Mouse (Mus musculus) MEL (cell line): Measurements from ENCODE around the gene Shb. TPM values are rescaled to one million over a fixed set of nuclear protein-coding genes. Genes with fewer than 3 reads are reported as not detected.

Experiments
- DNase-seq: peaks from one replicate; pipeline ENCODE4 v3.0.0; 2011; ENCODE audit warnings: low read depth, low spot score
- H3K27ac ChIP-seq: 2 replicates; pipeline ENCODE4 v1.5.1; 2012; ENCODE audit warnings: low read depth, mild to moderate bottlenecking, control low read depth, low read length, moderate library complexity; ENCODE audit not compliant: control insufficient read depth
- H3K27me3 ChIP-seq, 2 experiments: fragments of 150-350 bp in 1 of 2; sonication (generic) in 1 of 2; 2 replicates each; pipeline ENCODE4 v1.6.1; 2012; ENCODE audit warnings: low read length in 2 of 2, mild to moderate bottlenecking in 2 of 2, improper control_type of control experiment in 1 of 2, moderate library complexity in 1 of 2; ENCODE audit not compliant: insufficient read depth in 2 of 2, control insufficient read depth in 1 of 2
- H3K36me3 ChIP-seq, 2 experiments: 2 replicates each; pipeline ENCODE4 v1.6.1; 2012 to 2014; ENCODE audit warnings: low read length in 2 of 2, improper control_type of control experiment in 1 of 2, inconsistent platforms in 1 of 2, mild to moderate bottlenecking in 1 of 2; ENCODE audit not compliant: insufficient read depth in 2 of 2, control insufficient read depth in 1 of 2
- H3K4me1 ChIP-seq, 2 experiments: fragments of 150-350 bp in 1 of 2; sonication (generic) in 1 of 2; 2 replicates each; pipeline ENCODE4 v1.6.1; 2012; ENCODE audit warnings: low read length in 2 of 2, improper control_type of control experiment in 1 of 2, mild to moderate bottlenecking in 1 of 2; ENCODE audit not compliant: insufficient read depth in 2 of 2, control insufficient read depth in 1 of 2
- H3K4me3 ChIP-seq, 2 experiments: fragments of 150-350 bp in 1 of 2; sonication (generic) in 1 of 2; 2 replicates each; pipeline ENCODE4 v1.5.1; 2012; ENCODE audit warnings: low read depth in 2 of 2, low read length in 2 of 2, mild to moderate bottlenecking in 2 of 2, moderate library complexity in 2 of 2, control low read depth in 1 of 2, improper control_type of control experiment in 1 of 2; ENCODE audit not compliant: control insufficient read depth in 1 of 2, insufficient read depth in 1 of 2
- H3K79me2 ChIP-seq: 2 replicates; pipeline ENCODE4 v1.6.1; 2012; ENCODE audit warnings: mild to moderate bottlenecking, low read length, moderate library complexity; ENCODE audit not compliant: control insufficient read depth, poor library complexity, insufficient read depth
- H3K9ac ChIP-seq: 2 replicates; pipeline ENCODE4 v1.6.1; 2012; ENCODE audit warnings: low read depth, mild to moderate bottlenecking, control low read depth, low read length, moderate library complexity; ENCODE audit not compliant: control insufficient read depth, poor library complexity, severe bottlenecking
- H3K9me3 ChIP-seq: fragments of 150-350 bp; sonication (generic); replicated peaks from 2 replicates; pipeline ENCODE4 v1.6.1; 2012; ENCODE audit warnings: mild to moderate bottlenecking, low read length, improper control_type of control experiment, moderate library complexity; ENCODE audit not compliant: insufficient read depth
- CHD1 ChIP-seq: IDR thresholded peaks from 2 replicates; pipeline ENCODE4 v1.6.1; 2012; ENCODE audit warnings: low read depth, mild to moderate bottlenecking, inconsistent platforms, low read length, improper control_type of control experiment
- CHD2 ChIP-seq: IDR thresholded peaks from 2 replicates; pipeline ENCODE4 v1.6.1; 2011; ENCODE audit warnings: low read length, improper control_type of control experiment
- CTCF ChIP-seq, 3 experiments: IDR thresholded peaks in 2 of 3; conservative IDR thresholded peaks in 1 of 3; 2 replicates each; pipeline ENCODE4 v1.5.1; 2011 to 2012; ENCODE audit warnings: low read length in 3 of 3, low read depth in 2 of 3, mild to moderate bottlenecking in 2 of 3, improper control_type of control experiment in 1 of 3, inconsistent platforms in 1 of 3, mixed read lengths in 1 of 3, moderate library complexity in 1 of 3; ENCODE audit not compliant: control insufficient read depth in 1 of 3, insufficient read depth in 1 of 3, poor library complexity in 1 of 3, severe bottlenecking in 1 of 3
- ELF1 ChIP-seq: IDR thresholded peaks from 2 replicates; pipeline ENCODE4 v1.6.1; 2014; ENCODE audit warnings: low read depth, mild to moderate bottlenecking, inconsistent platforms, low read length, improper control_type of control experiment, moderate library complexity
- EP300 ChIP-seq, 2 experiments: IDR thresholded peaks; 2 replicates each; pipeline ENCODE4 v1.6.1; 2011; ENCODE audit warnings: improper control_type of control experiment in 2 of 2, low read length in 2 of 2, low read depth in 1 of 2, mild to moderate bottlenecking in 1 of 2
- GABPA ChIP-seq: IDR thresholded peaks from 2 replicates; pipeline ENCODE4 v1.6.1; 2012; ENCODE audit warnings: low read depth, mild to moderate bottlenecking, inconsistent platforms, low read length, improper control_type of control experiment, moderate library complexity
- GATA1 ChIP-seq: IDR thresholded peaks from 2 replicates; pipeline ENCODE4 v1.6.1; 2011; ENCODE audit warnings: low read depth, low read length, improper control_type of control experiment
- JUND ChIP-seq: IDR thresholded peaks from 2 replicates; pipeline ENCODE4 v1.6.1; 2011; ENCODE audit warnings: low read depth, mild to moderate bottlenecking, improper control_type of control experiment, low read length
- KAT2A ChIP-seq: conservative IDR thresholded peaks from 2 replicates; pipeline ENCODE4 v1.6.1; 2012; ENCODE audit warnings: low read depth, low read length, improper control_type of control experiment, inconsistent platforms
- MAFK ChIP-seq: IDR thresholded peaks from 2 replicates; pipeline ENCODE4 v1.6.1; 2011; ENCODE audit warnings: low read depth, mild to moderate bottlenecking, low read length, improper control_type of control experiment, borderline replicate concordance
- MAZ ChIP-seq: IDR thresholded peaks from 2 replicates; pipeline ENCODE4 v1.6.1; 2012; ENCODE audit warnings: low read depth, mild to moderate bottlenecking, inconsistent platforms, low read length, improper control_type of control experiment
- MEF2A ChIP-seq: IDR thresholded peaks from 2 replicates; pipeline ENCODE4 v1.6.1; 2014; ENCODE audit warnings: low read depth, mild to moderate bottlenecking, inconsistent platforms, low read length, improper control_type of control experiment; ENCODE audit not compliant: poor library complexity, insufficient replicate concordance, severe bottlenecking; ENCODE audit errors: extremely low read depth
- MYC ChIP-seq: IDR thresholded peaks from 2 replicates; pipeline ENCODE4 v1.6.1; 2011; ENCODE audit warnings: low read depth, mild to moderate bottlenecking, low read length, improper control_type of control experiment, moderate library complexity
- POLR2AphosphoS2 ChIP-seq: IDR thresholded peaks from 2 replicates; pipeline ENCODE4 v1.6.1; 2011; ENCODE audit warnings: low read length, improper control_type of control experiment
- RCOR1 ChIP-seq: IDR thresholded peaks from 2 replicates; pipeline ENCODE4 v1.6.1; 2012; ENCODE audit warnings: low read depth, mild to moderate bottlenecking, inconsistent platforms, low read length, improper control_type of control experiment
- SMC3 ChIP-seq: IDR thresholded peaks from 2 replicates; pipeline ENCODE4 v1.6.1; 2011; ENCODE audit warnings: low read depth, low read length, improper control_type of control experiment
- TAL1 ChIP-seq: IDR thresholded peaks from 2 replicates; pipeline ENCODE4 v1.6.1; 2012; ENCODE audit warnings: mild to moderate bottlenecking, inconsistent platforms, low read length, moderate library complexity, mixed read lengths
- TBP ChIP-seq: IDR thresholded peaks from 2 replicates; pipeline ENCODE4 v1.8.0; 2011; ENCODE audit warnings: low read depth, low read length, improper control_type of control experiment
- TCF12 ChIP-seq: IDR thresholded peaks from 2 replicates; pipeline ENCODE4 v1.6.1; 2014; ENCODE audit warnings: low read depth, mild to moderate bottlenecking, inconsistent platforms, low read length, improper control_type of control experiment, moderate library complexity
- USF1 ChIP-seq: IDR thresholded peaks from 2 replicates; pipeline ENCODE4 v1.6.1; 2014; ENCODE audit warnings: low read depth, mild to moderate bottlenecking, inconsistent platforms, low read length, improper control_type of control experiment, moderate library complexity
- ZC3H11A ChIP-seq: IDR thresholded peaks from 2 replicates; pipeline ENCODE4 v1.6.1; 2012; ENCODE audit warnings: low read depth, mild to moderate bottlenecking, inconsistent platforms, low read length, improper control_type of control experiment
- ZKSCAN1 ChIP-seq: IDR thresholded peaks from 2 replicates; pipeline ENCODE4 v1.6.1; 2012; ENCODE audit warnings: low read depth, mild to moderate bottlenecking, inconsistent platforms, low read length, improper control_type of control experiment, moderate library complexity
- ZNF384 ChIP-seq: IDR thresholded peaks from 2 replicates; pipeline ENCODE4 v1.6.1; 2012; ENCODE audit warnings: low read depth, mild to moderate bottlenecking, inconsistent platforms, low read length, improper control_type of control experiment
- polyA plus RNA-seq, 2 experiments: library from polyadenylated mRNA; stranded (reverse) in 1 of 2; unstranded in 1 of 2; fragments of >175 nt in 1 of 2; fragments of >200 nt in 1 of 2; gene quantifications; 2 replicates each; pipeline versions ENCODE4 v1.2.1 to v1.2.4; 2012; ENCODE audit warnings: low replicate concordance in 2 of 2, low read depth in 1 of 2; ENCODE audit not compliant: insufficient read length in 2 of 2, insufficient read depth in 1 of 2, missing spikeins in 1 of 2
- total RNA-seq: library from RNA; depleted of rRNA; stranded (reverse); fragments of 300-350 nt; gene quantifications from 2 replicates; pipeline ENCODE4 v1.2.3, GENCODE M21; 2012

Shb gene
- total and polyA plus RNA-seq, 3 experiments, result 5.2 to 13.9 TPM; not detected in 1

DNA sequence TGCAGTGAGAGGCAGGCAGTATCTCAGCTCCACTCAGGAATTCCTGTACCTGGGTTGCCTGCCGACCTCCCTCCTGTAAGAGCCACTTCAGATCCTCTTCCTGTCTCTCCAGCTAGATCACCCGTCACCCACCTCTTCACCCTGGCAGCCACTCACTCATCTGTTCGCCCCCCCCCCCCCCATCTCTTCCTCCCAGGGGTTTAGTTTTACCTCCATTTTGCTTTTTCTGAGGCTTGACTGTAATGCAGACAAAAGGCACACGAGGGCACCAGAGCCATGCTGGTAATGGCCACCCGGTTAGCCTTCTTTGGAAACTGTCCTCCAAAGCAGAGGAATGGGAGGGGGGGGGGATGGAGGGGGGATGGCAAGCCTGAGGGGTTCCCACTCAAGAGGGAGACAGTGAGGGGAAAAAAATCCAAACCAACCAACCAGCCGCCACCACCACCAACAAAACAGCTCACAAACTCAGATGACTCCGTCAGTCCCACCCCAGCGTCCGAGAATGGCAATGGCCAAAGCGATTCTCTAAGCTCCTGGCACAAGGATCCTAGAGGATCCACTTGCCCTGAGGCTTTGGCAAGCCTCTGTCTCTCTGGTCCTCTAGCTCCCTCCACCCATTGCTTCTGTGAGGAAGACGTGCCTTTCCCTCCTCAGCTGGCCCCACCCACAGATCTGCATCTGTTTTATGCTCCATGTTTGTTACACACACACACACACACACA, 113.9 kb downstream of the Shb start (continued):
- TF ChIP-seq CHD1 (no peak), MAZ (peak; percentile 48; the same call in 1 of the 2 replicates), TAL1 (no peak), ZKSCAN1 (no peak), MYC (no peak), TCF12 (no peak), RCOR1 (no peak), KAT2A (no peak), CHD2 (no peak)

DNA sequence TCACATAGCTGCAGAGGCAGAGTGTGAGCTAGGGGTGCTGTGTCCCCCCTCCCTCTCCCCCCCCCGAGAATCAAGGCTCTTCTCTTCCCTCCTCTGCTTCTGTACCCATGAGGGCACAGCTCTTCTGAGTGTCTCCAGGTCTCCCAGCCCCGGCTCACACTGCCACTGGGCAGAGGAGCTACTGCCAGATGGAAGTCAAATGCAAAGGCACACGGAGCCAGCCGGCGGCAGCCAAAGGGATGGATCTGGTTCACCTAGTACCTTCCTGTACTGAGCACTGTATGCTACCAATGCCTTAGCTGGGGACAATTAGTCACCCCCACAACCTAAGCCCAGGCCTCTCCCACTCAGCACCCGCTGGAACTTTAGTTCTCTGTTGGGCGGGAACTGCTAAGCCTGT, 116.0 kb downstream of the Shb start:
- H3K27ac ChIP-seq, result no peak overlapping the region
- H3K27me3 ChIP-seq, result no peaks in the 10 kb centered on the region
- H3K4me1 ChIP-seq, result no peaks in the 10 kb centered on the region
- DNase-seq, result no peak
- no peaks in the 10 kb centered on the region for H3K36me3 ChIP-seq
- no peak overlapping the region for H3K4me3 ChIP-seq
- H3K79me2 ChIP-seq, result no peaks in the 10 kb centered on the region
- no peak overlapping the region for H3K9ac ChIP-seq
- TF ChIP-seq KAT2A (no peak), RCOR1 (no peak), ZC3H11A (no peak), GATA1 (no peak)
- H3K9me3 ChIP-seq, result no peaks in the 10 kb centered on the region

DNA sequence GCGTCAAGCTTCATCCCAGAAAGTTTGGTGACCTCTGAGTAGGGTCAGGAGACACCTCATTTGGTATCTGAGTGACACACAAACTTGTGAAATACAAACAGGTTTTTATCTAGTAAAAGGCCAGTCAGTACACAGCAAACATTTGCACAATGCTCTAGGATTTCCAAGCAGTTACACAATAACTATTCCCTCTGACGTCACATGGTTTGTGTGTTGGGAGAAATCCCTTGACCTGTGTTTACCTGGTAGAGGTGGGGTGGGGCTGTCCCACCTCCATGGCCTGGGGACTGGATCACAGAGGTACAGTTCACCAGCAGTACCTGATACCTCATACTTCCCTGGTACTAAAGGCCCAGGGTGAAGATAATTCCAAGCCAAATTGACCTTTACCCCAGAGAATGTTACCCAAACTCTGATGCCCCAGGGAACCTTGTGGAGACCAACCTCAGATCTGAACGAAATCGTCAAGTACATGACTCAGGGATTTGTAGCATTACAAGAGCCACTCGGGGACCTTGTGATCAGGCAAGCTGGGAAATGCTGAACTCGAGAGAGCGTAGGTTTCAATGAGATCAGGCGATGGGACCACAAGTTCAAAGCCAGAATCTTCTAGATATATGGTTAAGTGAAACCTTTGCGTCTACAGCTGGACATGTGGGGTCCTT, 118.5 kb downstream of the Shb start:
- H3K4me1 ChIP-seq, result no peaks in the 10 kb centered on the region
- TF ChIP-seq TAL1 (no peak), POLR2AphosphoS2 (no peak), ZNF384 (no peak), EP300 (IDR thresholded peaks at IDR 0.05; ENCODE audit: low read depth in 1 of 2, low read length in 2 of 2) (no peak), CTCF (IDR thresholded peaks at IDR 0.05 in 2 of 3, conservative IDR thresholded peaks at IDR 0.05 in 1 of 3; ENCODE audit: control insufficient read depth in 1 of 3, insufficient read depth in 1 of 3, low read depth in 2 of 3, low read length in 3 of 3, poor library complexity in 1 of 3, severe bottlenecking in 1 of 3) (no peak), JUND (no peak), TBP (no peak), CHD2 (no peak), USF1 (no peak), MEF2A (no peak), MAFK (no peak), CHD1 (no peak), GABPA (no peak), RCOR1 (no peak), ELF1 (no peak), GATA1 (no peak), SMC3 (no peak)
- TF ChIP-seq, all 39 proteins: peak for 0
- Histone ChIP-seq H3K4me3 (no peak overlapping the region), H3K27ac (no peak overlapping the region), H3K79me2 (no peaks in the 10 kb centered on the region), H3K9ac (no peak overlapping the region), H3K9me3 (no peaks in the 10 kb centered on the region), H3K27me3 (no peaks in the 10 kb centered on the region), H3K36me3 (0 out of 4 replicates have a peak, but pooled peaks cover 0 to 3% of the 10 kb centered on the region in 2 experiments)
- no peak for DNase-seq
